Mouse (Mus musculus): ENCODE data around the gene Olfml1. TPM values are rescaled to one million over a fixed set of nuclear protein-coding genes. Genes with fewer than 3 reads are reported as not detected.

Gene Olfml1
- polyA plus RNA-seq, 1 experiment from 2014 or later, result 26.0 TPM

- H3K27me3 ChIP-seq (ENCODE audit: control insufficient read depth, insufficient read depth, low read length), result no peaks in the 10 kb centered on the region
- H3K4me2 ChIP-seq (ENCODE audit: low read depth, severe bottlenecking), result no peak overlapping the region
- H3K4me1 ChIP-seq (ENCODE audit: control insufficient read depth, insufficient read depth, low read length), result no peaks in the 10 kb centered on the region
- H3K27ac ChIP-seq (replicated peaks; ENCODE audit: low read depth, low read length), result no peak overlapping the region
- DNase-seq (ENCODE audit: low spot score), result no peak
- H3K36me3 ChIP-seq (ENCODE audit: control insufficient read depth, insufficient read depth, low read length), result no peaks in the 10 kb centered on the region
- 46% methylated on average over 4 of the region's 4 CpGs for WGBS
- H3K4me3 ChIP-seq (ENCODE audit: low read depth, low read length), result no peak overlapping the region
- ATAC-seq (ENCODE audit: insufficient number of reproducible peaks, low FRiP score, low TSS enrichment, low read depth), result no peak
- no peak overlapping the region for H3K9ac ChIP-seq (ENCODE audit: low read length)
- no peaks in the 10 kb centered on the region for H3K9me3 ChIP-seq (ENCODE audit: control insufficient read depth, low read length)
Observed at GRCm38 (mm10) chr7:107540034-107540433, 27.2 kb upstream of the Olfml1 start.

GRCm38 (mm10) chr7:107545011-107545410 lies 22.2 kb upstream of the Olfml1 start:
- H3K9ac ChIP-seq (ENCODE audit: low read length), result no peak overlapping the region
- no peaks in the 10 kb centered on the region for H3K36me3 ChIP-seq (ENCODE audit: control insufficient read depth, insufficient read depth, low read length)
- H3K27ac ChIP-seq (replicated peaks; ENCODE audit: low read depth, low read length), result no peak overlapping the region
- DNase-seq (ENCODE audit: low spot score) (no peak), ATAC-seq (ENCODE audit: insufficient number of reproducible peaks, low FRiP score, low TSS enrichment, low read depth) (no peak)
- H3K4me1 ChIP-seq (ENCODE audit: control insufficient read depth, insufficient read depth, low read length), result no peaks in the 10 kb centered on the region
- H3K9me3 ChIP-seq (ENCODE audit: control insufficient read depth, low read length), result no peaks in the 10 kb centered on the region
- 79% methylated on average over 1 of the region's 1 CpGs for WGBS
- no peak overlapping the region for H3K4me2 ChIP-seq (ENCODE audit: low read depth, severe bottlenecking)
- H3K27me3 ChIP-seq (ENCODE audit: control insufficient read depth, insufficient read depth, low read length), result no peaks in the 10 kb centered on the region
- no peak overlapping the region for H3K4me3 ChIP-seq (ENCODE audit: low read depth, low read length)

DNA sequence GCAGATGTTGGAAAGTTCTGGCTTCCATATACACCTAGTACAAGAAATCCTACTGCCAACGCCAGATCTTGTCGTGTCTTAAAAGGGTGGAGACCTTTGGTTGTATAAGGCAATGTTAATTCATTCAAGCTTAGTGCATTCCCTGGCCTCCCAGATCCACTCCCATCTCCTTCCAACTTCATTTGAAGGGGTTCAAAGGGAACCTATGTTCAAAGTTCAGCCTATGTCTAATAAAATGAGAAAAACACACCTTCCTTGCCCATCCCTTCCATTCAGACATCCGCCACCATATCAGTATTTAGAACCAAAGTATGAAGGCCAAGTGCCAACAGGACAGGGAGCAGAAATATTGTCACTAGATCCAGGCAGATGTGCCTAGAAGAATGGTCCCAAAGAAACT lies 19.4 kb upstream of the Olfml1 start:
- DNase-seq (ENCODE audit: low spot score) (no peak), ATAC-seq (ENCODE audit: insufficient number of reproducible peaks, low FRiP score, low TSS enrichment, low read depth) (no peak)
- WGBS, result 90% methylated on average over 3 of the region's 3 CpGs
- Histone ChIP-seq H3K36me3 (ENCODE audit: control insufficient read depth, insufficient read depth, low read length) (no peaks in the 10 kb centered on the region), H3K9ac (ENCODE audit: low read length) (no peak overlapping the region), H3K9me3 (ENCODE audit: control insufficient read depth, low read length) (no peaks in the 10 kb centered on the region), H3K27me3 (ENCODE audit: control insufficient read depth, insufficient read depth, low read length) (no peaks in the 10 kb centered on the region), H3K4me2 (ENCODE audit: low read depth, severe bottlenecking) (no peak overlapping the region), H3K4me3 (ENCODE audit: low read depth, low read length) (no peak overlapping the region), H3K4me1 (ENCODE audit: control insufficient read depth, insufficient read depth, low read length) (no peaks in the 10 kb centered on the region), H3K27ac (replicated peaks; ENCODE audit: low read depth, low read length) (no peak overlapping the region)

DNA sequence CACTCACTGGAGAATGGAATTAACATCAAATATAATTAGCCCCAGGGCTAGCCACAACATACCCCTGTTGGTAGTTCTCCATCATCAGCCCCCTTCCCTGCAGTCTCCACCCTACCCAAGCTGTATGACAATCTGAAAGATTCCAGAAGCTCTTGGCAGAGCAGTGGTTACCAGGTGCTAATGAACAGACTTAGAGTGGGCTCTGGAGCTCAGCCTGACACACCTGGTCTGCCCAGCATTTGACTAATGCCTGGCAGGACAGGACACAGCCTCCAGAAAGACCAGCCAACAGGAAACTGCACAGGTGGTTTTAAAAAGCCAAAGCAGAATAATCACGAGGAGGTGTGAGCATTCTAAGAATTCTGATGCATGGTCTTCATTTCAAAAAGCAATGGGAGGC lies 13.8 kb upstream of the Olfml1 start:
- H3K9ac ChIP-seq (ENCODE audit: low read length), result no peak overlapping the region
- no peaks in the 10 kb centered on the region for H3K4me1 ChIP-seq (ENCODE audit: control insufficient read depth, insufficient read depth, low read length)
- 65% methylated on average over 1 of the region's 1 CpGs for WGBS
- no peak overlapping the region for H3K27ac ChIP-seq (replicated peaks; ENCODE audit: low read depth, low read length)
- no peak overlapping the region for H3K4me2 ChIP-seq (ENCODE audit: low read depth, severe bottlenecking)
- no peaks in the 10 kb centered on the region for H3K27me3 ChIP-seq (ENCODE audit: control insufficient read depth, insufficient read depth, low read length)
- no peaks in the 10 kb centered on the region for H3K36me3 ChIP-seq (ENCODE audit: control insufficient read depth, insufficient read depth, low read length)
- no peaks in the 10 kb centered on the region for H3K9me3 ChIP-seq (ENCODE audit: control insufficient read depth, low read length)
- ATAC-seq (ENCODE audit: insufficient number of reproducible peaks, low FRiP score, low TSS enrichment, low read depth), result no peak
- no peak overlapping the region for H3K4me3 ChIP-seq (ENCODE audit: low read depth, low read length)
- no peak for DNase-seq (ENCODE audit: low spot score)

DNA sequence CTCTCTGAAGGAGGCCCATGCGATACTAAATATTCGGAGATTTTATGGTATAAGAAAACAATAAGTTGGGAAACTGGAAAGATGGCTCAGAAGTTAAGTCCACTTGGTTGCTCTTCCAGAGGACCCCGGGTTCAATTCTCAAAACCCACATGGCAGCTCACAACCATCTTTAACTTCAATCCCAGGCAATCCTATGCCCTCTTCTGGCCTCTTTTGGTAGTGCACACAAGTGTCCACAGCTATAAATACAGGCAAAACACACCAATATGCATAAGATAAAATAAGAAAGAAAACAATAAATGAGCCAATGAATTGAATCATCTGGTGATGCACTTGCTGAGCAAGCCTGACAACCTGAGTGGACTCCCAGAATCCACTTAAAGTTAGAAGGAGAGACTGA lies 11.3 kb upstream of the Olfml1 start:
- H3K4me1 ChIP-seq (ENCODE audit: control insufficient read depth, insufficient read depth, low read length), result no peaks in the 10 kb centered on the region
- no peak overlapping the region for H3K9ac ChIP-seq (ENCODE audit: low read length)
- H3K4me3 ChIP-seq (ENCODE audit: low read depth, low read length), result no peak overlapping the region
- DNase-seq (ENCODE audit: low spot score) (peak; percentile 26), ATAC-seq (ENCODE audit: insufficient number of reproducible peaks, low FRiP score, low TSS enrichment, low read depth) (no peak)
- no peaks in the 10 kb centered on the region for H3K36me3 ChIP-seq (ENCODE audit: control insufficient read depth, insufficient read depth, low read length)
- H3K9me3 ChIP-seq (ENCODE audit: control insufficient read depth, low read length), result no peaks in the 10 kb centered on the region
- H3K4me2 ChIP-seq (ENCODE audit: low read depth, severe bottlenecking), result no peak overlapping the region
- H3K27ac ChIP-seq (replicated peaks; ENCODE audit: low read depth, low read length), result no peak overlapping the region
- 85% methylated on average over 3 of the region's 3 CpGs for WGBS
- H3K27me3 ChIP-seq (ENCODE audit: control insufficient read depth, insufficient read depth, low read length), result no peaks in the 10 kb centered on the region

- Histone ChIP-seq H3K4me3 (ENCODE audit: low read depth, low read length) (no peak overlapping the region), H3K9me3 (ENCODE audit: control insufficient read depth, low read length) (no peaks in the 10 kb centered on the region), H3K27ac (replicated peaks; ENCODE audit: low read depth, low read length) (no peak overlapping the region), H3K27me3 (ENCODE audit: control insufficient read depth, insufficient read depth, low read length) (no peaks in the 10 kb centered on the region), H3K36me3 (ENCODE audit: control insufficient read depth, insufficient read depth, low read length) (no peaks in the 10 kb centered on the region), H3K4me2 (ENCODE audit: low read depth, severe bottlenecking) (no peak overlapping the region), H3K4me1 (ENCODE audit: control insufficient read depth, insufficient read depth, low read length) (no peaks in the 10 kb centered on the region), H3K9ac (ENCODE audit: low read length) (no peak overlapping the region)
- no peak for ATAC-seq (ENCODE audit: insufficient number of reproducible peaks, low FRiP score, low TSS enrichment, low read depth)
- DNase-seq (ENCODE audit: low spot score), result no peak
- WGBS, result 91% methylated on average over 2 of the region's 2 CpGs
Observed at GRCm38 (mm10) chr7:107560675-107561074, 6.6 kb upstream of the Olfml1 start.

DNA sequence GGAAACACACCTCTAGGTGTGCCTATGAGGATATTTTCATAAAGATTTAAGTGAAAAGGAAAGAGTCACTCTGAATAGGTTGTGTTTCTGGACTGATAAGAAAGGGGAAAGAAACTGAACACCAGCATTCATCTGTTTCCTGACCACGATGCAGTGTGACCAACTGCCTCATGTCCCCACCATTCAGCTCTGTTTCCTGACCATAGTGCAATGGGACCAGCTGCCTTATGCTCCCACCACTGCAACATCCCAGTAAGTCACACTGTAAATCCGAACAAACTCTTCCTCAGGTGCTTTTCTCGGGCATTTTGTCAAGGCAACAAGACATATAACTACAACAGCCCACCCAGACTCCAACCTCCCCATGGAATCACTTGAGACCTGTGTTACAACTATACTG lies 5.7 kb upstream of the Olfml1 start:
- H3K4me2 ChIP-seq (ENCODE audit: low read depth, severe bottlenecking), result no peak overlapping the region
- ATAC-seq (ENCODE audit: insufficient number of reproducible peaks, low FRiP score, low TSS enrichment, low read depth) (no peak), DNase-seq (ENCODE audit: low spot score) (no peak)
- H3K4me3 ChIP-seq (ENCODE audit: low read depth, low read length), result no peak overlapping the region
- H3K36me3 ChIP-seq (ENCODE audit: control insufficient read depth, insufficient read depth, low read length), result no peaks in the 10 kb centered on the region
- H3K27me3 ChIP-seq (ENCODE audit: control insufficient read depth, insufficient read depth, low read length), result no peaks in the 10 kb centered on the region
- WGBS, result 78% methylated on average over 3 of the region's 3 CpGs
- no peak overlapping the region for H3K27ac ChIP-seq (replicated peaks; ENCODE audit: low read depth, low read length)
- H3K9ac ChIP-seq (ENCODE audit: low read length), result no peak overlapping the region
- peaks cover 4% of the 10 kb centered on the region for H3K4me1 ChIP-seq (ENCODE audit: control insufficient read depth, insufficient read depth, low read length)
- H3K9me3 ChIP-seq (ENCODE audit: control insufficient read depth, low read length), result no peaks in the 10 kb centered on the region

GRCm38 (mm10) chr7:107563727-107564126 lies 3.5 kb upstream of the Olfml1 start:
- H3K9ac ChIP-seq (ENCODE audit: low read length), result no peak overlapping the region
- no peak overlapping the region for H3K4me2 ChIP-seq (ENCODE audit: low read depth, severe bottlenecking)
- DNase-seq (ENCODE audit: low spot score) (no peak), ATAC-seq (ENCODE audit: insufficient number of reproducible peaks, low FRiP score, low TSS enrichment, low read depth) (no peak)
- no peak overlapping the region for H3K27ac ChIP-seq (replicated peaks; ENCODE audit: low read depth, low read length)
- peaks cover 7% of the 10 kb centered on the region for H3K4me1 ChIP-seq (ENCODE audit: control insufficient read depth, insufficient read depth, low read length)
- H3K4me3 ChIP-seq (ENCODE audit: low read depth, low read length), result no peak overlapping the region
- WGBS, result 29% methylated on average over 2 of the region's 2 CpGs
- no peaks in the 10 kb centered on the region for H3K9me3 ChIP-seq (ENCODE audit: control insufficient read depth, low read length)
- no peaks in the 10 kb centered on the region for H3K27me3 ChIP-seq (ENCODE audit: control insufficient read depth, insufficient read depth, low read length)
- H3K36me3 ChIP-seq (ENCODE audit: control insufficient read depth, insufficient read depth, low read length), result no peaks in the 10 kb centered on the region

DNA sequence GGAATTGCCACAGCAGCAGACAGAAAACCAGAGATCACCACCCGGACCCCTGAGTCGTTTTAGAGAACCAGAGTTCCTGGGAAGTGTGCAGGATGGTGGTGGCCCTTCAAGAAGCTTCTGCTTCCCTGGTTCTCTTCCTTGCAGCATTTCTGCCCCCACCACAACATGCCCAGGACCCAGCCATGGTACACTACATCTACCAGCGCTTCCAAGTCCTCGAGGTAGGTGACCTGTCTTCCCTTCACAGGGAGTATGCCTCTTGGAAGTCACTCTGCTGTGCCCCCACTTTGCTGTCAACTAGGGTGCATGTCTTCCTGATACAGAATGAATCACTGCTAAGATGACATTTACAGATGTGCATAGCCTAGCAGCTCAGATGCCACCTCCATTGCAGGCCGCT lies 428 bp downstream of the Olfml1 start:
- ATAC-seq (ENCODE audit: insufficient number of reproducible peaks, low FRiP score, low TSS enrichment, low read depth) (peak; percentile 50; the same call in 1 of the 2 replicates), DNase-seq (ENCODE audit: low spot score) (no peak)
- Histone ChIP-seq H3K27me3 (ENCODE audit: control insufficient read depth, insufficient read depth, low read length) (no peaks in the 10 kb centered on the region), H3K27ac (replicated peaks; ENCODE audit: low read depth, low read length) (peak overlapping the region; percentile 92), H3K9ac (ENCODE audit: low read length) (peak overlapping the region; percentile 60), H3K36me3 (ENCODE audit: control insufficient read depth, insufficient read depth, low read length) (peaks cover 2% of the 10 kb centered on the region; the same call in 1 of the 2 replicates), H3K9me3 (ENCODE audit: control insufficient read depth, low read length) (no peaks in the 10 kb centered on the region), H3K4me2 (ENCODE audit: low read depth, severe bottlenecking) (peak overlapping the region; percentile 45), H3K4me1 (ENCODE audit: control insufficient read depth, insufficient read depth, low read length) (peaks cover 7% of the 10 kb centered on the region), H3K4me3 (ENCODE audit: low read depth, low read length) (peak overlapping the region; percentile 33)
- WGBS, result 44% methylated on average over 5 of the region's 5 CpGs
